Mouse (Mus musculus): ENCODE measurements around the gene Hif3a.

GRCm38 (mm10) chr7:17073904-17074615, 11.8 kb upstream of the Hif3a start, which contains the start of gene Psg16:
- TF ChIP-seq CTCF (IDR thresholded peaks at IDR 0.05; ENCODE audit: borderline replicate concordance, control insufficient read depth, extremely low read depth, insufficient read depth, low read length, poor library complexity) (peak; percentile 14; the same call in 1 of the 2 replicates), POLR2A (IDR thresholded peaks at IDR 0.05; ENCODE audit: control insufficient read depth, extremely low read depth, insufficient read depth, low read length, poor library complexity) (no peak)
